Mouse (Mus musculus) kidney, adult 18-20 months (tissue): ENCODE data around the gene Rapgef2.
A peak's percentile ranks its signal among the peaks of the same experiment; 100 is the strongest.

ENCODE experiments used
- DNase-seq: peaks from one replicate; pipeline ENCODE4 v3.0.0; 2021

Rapgef2 gene

DNA sequence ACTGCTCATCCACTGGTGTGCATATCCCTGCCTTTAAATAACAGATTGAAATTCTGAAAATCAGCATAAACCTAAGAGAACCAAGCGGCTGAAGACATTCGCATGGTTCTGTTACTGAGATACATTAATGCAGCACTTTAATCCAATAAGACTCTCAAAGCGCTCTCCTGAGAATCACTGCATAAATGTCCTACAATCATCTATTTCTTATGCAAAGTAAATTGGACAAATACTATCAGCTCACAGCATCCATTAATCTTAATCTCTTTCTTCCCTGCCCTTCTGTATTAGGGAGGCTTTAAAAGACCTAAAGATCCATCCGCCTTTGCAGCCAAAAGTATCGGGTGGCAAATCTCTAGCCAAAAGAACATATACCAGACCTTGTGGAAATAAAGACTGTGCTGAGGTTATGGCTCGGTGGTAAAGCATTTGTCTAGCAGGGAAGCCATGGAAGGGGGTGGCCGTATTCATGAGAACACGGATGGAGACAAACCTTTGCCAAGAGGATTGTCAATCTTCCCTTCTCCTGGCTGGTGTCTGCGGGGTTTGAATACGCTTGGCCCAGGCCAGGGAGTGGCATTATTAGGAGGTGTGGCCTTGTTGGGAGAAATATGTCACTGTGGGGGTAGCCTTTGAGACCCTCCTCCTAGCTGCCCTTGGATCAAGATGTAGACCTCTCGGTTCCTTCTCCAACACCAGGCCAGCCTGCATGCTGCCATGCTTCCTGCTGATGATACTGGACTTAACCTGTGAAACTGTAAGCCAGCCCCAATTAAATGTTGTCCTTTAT lies 10.3 kb downstream of the Rapgef2 start:
- no peak for DNase-seq

DNA sequence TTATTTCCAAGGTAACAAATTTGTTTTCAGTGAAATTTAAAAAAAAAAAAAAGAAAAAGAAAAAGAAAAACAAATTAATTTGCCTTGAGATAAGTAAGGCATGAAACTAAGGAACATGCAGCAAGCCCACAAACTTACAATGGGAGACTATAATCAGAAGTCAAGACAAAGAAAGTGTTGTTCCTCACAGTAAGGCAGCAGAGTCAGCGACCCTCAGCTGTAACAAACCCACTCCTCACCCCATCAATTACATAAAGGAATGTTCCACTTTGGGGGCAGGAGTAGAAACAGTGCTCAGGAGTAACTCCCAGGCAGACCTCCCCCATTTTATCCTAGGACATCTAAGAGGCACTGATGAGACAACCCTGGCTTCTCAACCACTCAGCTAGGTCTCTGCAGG lies 13.0 kb downstream of the Rapgef2 start:
- no peak for DNase-seq

DNA sequence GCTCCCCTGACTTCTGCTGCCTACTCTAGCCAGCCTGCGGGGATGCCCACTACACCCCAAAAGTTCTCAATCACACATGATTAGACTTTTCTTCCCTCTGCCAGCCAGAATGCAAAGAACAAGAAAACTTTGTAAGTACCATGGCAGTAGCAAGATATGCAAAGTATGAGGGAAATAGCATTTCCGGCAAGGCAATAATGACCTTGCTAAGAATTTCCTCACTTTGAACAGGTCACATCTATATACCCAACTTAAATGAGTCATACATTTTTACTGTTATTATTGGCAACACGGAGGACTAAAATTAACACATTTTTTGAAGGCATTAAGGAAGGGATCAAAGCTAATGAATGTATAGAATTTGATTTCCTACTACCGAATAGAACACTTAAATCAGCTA lies 13.4 kb downstream of the Rapgef2 start:
- DNase-seq: no peak

DNA sequence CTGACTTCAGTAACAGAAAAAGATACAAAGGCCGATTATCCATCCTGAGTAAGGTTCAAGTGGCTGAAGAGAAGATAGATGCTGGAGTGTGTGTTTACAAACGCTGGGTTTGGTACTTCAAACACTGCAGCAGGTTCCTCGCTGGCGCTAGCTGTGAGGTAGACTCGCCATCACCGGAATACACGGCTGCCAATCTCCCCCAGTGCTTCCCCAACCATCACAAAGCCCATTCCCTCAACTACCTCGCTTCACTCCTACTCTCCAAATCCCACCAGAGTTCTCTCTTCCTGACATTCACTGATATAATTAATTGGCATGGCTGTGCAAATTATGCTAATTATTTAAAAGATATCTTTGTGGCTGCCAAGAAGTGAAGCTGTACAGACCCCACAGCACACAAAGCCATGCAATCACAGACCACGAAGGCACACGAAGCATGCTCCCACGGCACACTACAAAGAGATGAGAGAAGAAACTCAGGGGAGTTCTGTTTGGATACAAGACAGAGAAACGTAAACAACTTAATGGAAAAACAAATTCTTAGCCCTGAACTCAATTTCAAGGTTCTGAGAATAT lies 15.2 kb downstream of the Rapgef2 start:
- DNase-seq: no peak

DNA sequence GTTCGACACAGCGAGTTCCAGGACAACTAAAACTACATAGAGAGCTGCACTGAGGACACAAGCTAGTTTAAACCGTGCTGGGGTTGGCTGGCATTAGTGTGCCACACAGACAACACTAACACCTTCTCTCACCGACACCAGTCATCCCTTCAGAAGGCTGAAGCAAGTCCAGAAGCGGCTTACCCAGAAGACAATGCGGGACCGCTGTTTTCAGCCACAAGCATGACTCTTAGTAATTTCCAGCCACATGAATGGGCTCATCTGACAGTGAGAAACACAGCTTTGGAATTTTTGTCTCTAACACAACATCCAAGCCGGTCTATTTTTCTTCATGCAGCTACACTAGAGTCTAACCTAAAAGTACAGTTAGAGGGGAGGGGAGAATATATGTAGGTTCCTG lies 16.4 kb downstream of the Rapgef2 start:
- no peak for DNase-seq

DNA sequence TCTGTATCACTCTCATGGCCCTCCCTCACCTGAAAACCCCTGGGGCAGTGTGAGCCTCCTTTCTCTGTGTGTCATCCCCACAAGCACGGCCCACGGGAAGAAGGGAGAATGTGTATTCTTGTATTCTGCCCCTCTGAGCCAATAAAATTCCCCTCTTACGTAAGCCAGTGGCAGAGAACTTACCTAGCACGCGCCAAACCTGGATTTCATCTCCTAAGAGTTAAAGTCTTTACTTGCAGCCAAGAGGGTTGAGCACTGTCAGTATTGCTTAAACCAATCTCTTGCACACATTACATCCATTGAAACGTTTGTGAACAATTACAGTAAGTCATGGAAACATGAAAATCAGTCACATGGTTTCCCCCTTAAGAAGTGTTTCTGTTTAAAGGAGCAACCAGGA lies 19.3 kb downstream of the Rapgef2 start:
- no peak for DNase-seq

DNA sequence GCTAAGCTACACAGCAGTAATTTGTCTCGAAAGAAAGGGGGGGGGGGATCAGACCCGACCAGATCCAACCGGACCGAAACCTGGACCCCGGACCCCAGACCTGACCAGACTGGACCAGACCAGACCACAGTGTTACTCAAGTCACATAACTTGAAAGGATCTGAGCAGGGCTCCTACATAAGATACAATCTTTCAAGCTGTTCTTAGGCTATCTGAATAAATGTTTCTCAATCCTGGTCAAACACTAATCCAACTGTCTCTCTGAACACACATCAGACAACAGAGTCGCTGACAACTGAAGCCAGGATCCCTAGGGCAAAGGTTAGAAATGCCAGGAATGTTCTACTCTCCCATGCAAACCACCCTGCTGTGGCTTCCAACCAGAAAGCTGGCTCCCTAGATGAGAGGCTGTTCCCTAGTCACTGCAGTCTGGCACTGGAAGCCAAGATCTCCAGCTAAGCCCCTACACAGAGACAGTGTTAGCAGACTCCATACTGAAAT lies 24.5 kb downstream of the Rapgef2 start:
- peak; percentile 52 for DNase-seq

DNA sequence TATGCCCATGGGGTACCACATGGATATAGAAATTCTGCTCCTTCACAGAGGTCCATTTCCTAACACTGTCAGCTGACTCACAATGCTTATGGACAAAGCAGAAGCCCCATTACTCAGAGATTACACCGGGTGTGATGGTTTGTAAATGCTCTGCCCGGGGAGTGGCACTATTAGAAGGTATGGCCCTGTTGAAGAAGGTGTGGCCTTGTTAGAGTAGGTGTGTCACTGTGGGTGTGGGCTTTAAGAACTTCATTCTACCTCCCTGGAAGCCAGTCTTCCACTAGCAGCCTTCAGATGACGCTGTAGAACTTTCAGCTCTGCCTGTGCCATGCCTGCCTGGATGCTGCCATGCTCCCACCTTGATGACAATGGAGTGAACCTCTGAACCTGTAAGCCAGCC lies 32.3 kb downstream of the Rapgef2 start:
- DNase-seq: no peak

DNA sequence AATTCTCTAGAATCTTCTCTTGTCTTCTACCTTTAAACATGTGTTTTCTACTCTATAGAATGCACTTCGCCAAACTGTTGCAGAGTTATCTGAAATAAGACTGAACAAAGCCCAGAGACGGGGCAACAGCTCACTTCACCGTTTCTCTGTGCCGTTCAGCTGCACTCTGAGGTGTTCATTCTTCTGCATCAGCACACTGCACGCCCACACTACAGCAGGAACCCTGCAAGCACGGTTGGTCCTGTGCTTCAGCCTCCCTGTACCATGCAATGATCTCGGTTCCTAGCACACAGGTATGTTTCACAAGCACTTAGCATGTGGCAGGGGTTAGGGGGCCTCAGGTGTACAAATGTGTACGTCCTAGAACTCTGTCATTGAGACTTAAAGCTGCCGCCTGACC lies 32.9 kb downstream of the Rapgef2 start:
- no peak for DNase-seq

DNA sequence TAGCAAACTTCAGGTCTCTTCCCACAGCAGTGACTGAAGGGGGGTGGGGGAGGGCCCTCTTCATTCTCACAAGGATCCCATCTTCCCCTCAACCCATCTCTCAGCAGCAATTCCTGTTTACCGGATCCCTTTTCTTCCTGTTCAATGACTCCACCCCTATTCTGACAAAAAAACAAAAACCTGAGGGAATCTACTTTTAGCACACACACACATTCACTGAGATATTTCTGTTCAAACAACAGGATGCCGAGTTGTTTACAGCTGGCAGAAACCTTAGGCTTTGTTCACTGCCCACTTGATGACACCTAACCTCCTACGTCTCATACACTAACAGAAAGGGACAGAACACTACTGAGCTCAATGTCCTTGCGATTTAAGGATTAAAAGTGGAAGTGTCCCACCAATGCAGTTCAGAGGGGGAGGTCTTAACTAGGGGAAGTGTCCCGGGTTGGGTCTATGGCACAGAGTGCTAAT lies 33.4 kb downstream of the Rapgef2 start:
- no peak for DNase-seq

DNA sequence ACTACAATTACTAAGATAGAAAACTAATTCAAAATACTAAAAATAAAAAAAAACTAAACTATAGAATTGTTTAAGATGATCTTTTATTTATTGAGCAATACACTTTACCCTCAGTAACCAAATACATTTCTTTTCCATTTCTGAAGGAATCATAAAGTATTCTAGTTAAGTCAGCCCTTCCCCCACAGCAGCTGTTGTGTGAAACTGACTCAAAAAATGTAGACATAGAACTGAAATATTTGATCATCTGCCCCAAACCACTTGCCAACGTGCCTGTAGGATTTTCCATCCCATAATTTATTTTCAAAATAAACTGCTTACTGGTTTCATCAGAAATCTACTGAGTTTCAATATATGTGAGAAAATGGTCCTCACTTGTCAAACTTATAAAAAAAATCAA lies 36.4 kb downstream of the Rapgef2 start:
- no peak for DNase-seq

DNA sequence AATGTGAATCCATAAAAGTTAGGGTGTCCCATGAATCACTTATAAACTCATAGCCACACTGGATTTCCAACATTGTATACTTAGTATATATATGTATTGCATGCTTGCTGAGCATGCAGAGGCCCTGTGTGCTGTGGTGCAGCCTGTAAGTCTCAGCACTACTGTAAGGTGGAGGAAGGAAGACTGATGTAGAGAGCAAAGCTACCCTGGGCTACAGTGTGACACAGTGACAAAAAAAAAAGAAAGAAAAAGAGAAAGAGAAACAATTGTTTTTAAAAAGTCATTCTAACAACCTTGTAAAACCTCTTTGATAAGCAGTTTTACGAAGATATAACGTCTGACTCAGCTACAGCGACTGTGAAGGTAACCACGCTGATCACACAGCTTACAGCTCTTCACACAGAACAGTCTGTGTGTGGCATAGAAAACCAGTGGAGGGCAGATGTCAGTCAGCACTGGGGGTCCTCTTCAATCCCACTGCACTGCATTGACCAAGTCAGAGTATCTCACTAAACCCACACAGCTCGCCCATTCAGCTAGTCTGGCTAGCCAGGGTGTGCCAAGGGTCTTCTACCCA lies 37.6 kb downstream of the Rapgef2 start:
- DNase-seq: no peak

DNA sequence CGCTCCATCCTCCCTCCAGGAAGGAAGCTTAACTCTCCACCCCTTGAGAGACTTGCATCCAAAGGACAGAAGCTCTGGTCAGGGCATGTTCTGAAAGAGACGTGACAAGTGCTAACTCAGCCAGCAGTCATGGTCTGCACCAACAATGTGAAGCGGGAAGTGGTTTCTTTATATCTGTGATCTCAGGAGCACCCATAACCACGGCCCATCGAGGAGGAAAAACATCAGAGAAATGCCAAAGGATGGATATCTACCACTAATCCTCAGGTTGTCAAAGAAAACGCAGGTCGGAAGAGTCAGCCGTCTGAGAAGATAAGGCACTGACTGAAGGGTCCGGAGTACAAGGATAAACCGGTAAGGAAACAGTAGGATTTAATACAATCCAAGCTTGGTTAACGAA lies 38.1 kb downstream of the Rapgef2 start:
- no peak for DNase-seq

DNA sequence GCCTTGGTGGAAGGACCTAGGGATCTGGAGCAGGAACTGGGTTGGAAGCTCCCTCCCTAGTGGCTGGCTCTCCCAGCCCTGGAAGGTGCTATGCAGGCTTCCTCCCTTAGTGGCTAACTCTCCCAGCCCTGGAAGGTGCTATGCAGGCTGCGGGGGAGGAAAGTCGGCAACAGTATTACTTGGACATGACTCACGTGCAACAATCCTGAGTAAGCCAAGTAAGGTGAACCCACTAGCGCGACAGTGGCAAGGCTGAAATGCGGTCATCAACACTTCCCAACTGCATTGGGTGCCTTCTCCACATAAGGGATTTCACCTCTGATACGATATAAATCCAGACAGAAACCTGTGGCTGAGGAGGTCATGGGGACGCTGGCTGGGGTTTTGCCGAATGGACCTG lies 42.0 kb downstream of the Rapgef2 start:
- DNase-seq: no peak

DNA sequence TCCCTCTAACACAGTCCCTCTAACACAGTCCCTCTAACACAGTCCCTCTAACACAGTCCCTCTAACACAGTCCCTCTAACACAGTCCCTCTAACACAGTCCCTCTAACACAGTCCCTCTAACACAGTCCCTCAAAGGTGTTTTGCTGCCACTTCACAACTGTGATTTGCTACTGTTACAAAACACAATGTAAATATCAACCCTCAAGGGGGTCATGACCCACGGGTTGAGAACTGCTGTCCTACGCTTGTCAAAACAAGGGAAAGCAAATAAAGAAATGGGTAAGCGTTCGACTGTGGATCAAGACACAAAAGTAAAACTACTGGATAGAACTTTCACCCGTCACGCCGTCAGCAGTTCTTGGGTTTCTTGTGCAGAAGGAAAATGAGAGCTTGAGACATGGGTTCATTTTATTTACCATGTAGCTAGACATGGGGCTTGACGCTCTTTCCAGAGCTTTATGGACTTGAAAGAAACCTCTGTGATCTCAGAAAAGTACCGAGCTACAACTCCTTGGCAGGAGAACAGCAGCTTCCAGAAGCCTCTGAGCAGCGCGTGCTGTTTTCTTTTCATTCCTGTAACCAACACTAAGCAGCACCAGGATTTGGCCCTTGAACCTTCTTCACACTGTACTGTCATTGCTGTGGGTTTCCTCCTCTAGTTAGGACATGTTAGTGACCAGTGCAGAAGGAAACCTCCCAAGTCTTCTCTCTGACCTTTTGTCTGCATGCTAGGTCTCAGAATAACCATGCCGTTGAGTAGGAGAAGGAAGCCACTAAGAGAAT lies 43.2 kb downstream of the Rapgef2 start:
- peak; percentile 36 for DNase-seq

DNA sequence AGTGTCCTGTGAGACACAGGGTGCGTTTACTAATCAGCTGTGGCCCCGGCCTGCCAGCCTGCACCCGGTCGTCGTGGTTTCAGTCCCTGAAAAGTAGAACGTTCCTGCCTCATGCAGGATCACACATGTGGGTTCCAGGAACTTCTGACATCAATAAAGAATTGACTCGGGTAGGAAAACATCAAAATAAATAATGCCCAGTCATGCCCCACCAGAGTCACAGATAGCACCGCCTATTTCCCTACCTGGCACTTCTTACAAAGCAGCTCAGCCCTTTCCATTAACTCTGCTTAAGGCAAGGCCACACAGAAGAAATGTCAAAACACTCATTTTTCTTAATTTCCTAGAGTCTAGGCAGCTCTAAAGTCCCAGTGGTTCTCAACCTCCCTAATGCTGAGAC lies 44.0 kb downstream of the Rapgef2 start:
- no peak for DNase-seq

DNA sequence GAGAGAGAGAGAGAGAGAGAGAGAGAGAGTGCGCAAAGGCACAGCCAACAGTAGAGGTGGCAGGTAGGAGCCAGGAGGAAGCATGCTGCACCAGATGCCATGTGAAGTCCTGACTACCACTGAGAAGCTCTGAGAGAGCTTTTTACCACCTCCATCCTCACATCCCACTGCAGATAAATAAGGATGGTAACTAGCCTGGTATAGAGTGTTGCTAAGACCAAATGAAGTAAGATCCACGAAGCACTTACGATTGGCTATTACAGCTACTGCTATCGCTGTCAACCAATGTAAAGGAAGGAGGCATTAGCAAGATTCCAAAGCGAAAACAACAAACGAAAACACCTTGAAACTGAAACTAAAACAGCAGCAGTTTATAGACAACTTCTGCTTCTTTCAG lies 47.3 kb downstream of the Rapgef2 start:
- DNase-seq: no peak

DNA sequence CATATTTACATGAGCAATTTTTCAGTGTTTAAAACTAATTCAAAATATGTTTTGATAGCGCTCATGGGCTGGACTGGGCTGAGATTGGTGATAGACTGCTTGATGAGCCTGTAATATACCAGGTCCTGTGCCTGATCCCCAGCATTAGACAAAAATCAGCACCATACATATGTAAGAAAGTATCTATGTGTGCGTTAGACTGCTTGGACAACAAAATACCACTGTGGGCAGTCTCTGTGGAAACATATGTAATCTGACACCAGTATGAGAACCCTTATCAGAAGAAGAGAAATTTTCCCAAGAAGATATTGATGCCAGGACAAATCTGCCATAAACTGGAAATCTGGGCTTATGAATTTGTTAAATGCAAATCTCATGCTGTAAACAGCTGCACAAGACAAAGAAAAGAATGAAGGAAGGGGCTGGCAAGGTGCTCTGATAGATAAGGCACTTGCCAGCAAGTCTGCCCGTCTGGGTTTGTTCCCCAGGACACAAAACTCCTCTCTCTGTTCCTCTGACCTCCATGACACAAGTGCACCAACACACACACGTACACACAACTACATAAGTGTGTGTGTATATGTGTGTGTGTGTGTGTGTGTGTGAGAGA lies 47.8 kb downstream of the Rapgef2 start:
- no peak for DNase-seq

DNA sequence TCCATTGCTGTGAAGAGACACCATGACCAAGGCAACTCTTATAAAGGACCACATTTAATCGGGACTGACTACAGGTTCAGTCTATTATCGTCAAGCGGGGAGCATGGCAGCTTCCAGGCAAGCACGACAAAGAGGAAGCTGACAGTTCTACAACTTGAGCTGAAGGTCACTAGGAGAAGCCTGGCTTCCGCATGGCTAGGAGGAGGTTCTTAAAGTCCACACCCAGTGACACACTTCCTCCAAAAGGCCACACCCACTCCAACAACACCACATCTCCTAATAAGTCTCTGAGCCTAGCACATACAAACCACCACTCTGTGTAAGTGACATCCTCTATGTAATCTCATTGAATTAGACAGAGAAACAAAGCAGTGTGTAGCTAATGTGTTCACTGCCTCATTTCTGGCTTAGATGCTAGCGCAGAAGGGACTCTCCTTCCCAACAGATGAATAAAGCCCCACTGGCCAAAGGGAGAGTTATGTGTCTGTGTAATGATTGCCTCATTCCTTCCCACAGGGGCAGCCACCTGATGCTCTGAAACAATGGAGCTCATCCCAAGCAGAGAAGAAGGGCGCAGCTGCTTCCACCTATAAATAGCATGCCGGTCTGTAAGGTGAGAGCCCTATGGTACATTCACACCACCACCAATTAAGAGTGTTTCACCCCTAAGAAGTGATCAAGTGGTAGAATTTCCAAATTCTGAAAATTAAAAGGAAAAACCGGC lies 48.5 kb downstream of the Rapgef2 start:
- no peak for DNase-seq

DNA sequence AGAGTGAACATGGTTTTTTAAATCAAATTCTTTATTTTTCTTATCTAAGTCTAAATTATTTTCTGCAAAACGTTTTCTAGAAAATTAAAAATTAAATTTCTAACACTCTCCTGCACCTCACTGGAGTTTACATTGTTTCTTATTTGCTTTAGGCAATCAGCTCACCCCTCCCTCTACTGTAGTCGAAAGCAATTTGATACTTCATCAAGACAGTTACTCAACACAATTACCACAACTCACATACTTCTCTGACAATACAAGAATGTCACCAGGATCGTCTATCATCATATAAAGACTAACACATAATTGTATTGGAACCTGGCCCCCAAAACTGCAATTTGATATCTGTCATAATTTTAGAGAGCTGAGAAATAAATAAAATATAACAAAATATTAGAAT lies 51.8 kb downstream of the Rapgef2 start:
- DNase-seq: no peak

DNA sequence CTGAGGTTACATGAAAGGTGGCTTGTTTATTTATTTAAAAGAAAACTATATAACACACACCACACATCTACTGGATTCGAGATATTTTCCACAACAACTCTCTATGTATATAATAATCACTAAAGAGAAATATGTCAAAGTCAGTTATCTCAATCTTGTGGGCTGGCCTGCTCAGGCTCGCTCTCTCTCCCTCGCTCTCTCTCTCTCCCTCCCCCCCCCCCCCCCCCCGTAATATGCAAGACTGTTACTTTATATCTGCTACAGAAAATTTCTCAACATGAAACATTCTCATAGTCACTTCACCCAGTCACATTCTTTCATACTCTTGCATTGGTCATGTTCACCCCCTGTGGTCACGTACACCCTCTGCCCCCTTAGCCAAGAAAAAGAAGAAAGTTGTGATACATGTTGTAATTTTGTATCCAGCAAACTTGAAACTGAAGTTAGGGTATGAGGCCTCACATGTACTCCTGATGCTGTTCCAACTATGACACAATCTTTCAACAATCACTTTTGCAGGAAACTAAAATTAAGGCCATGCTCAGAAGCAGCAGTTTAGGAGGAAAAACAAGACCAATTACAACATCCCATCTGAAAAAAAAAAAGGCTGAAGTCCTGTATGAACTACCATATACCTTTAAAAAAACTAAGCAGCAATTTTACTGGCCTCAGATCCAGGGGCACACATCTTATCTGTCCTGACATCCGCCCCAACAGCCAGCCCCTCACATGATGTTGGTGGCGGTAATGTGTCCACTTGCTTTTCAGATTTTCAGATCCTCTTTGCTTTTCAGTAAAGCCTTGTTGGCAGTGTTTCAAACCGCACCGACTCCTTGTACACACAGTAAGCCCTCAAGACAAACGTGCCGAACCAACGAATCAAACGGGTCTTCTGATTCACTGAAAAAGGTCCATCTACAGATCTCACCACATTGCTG lies 52.6 kb downstream of the Rapgef2 start:
- DNase-seq: no peak
